Mouse (Mus musculus) lung, embryonic 16.5 days (tissue): ENCODE results near the gene Kcnh4. TPM values are rescaled to one million over a fixed set of nuclear protein-coding genes. Genes with fewer than 3 reads are reported as not detected.

Experiments
- ATAC-seq: fragments of 200-750 bp; cut with Nextera tagmentation; 2 replicates; pipeline ENCODE4 v1.8.0; 2017; ENCODE audit warnings: low read depth, mild to moderate bottlenecking, moderate library complexity
- H3K27ac ChIP-seq: fragments of 300-500 bp; sonication (generic); 2 replicates; pipeline ENCODE4 v1.5.1; 2014; ENCODE audit warnings: mild to moderate bottlenecking, control low read depth, low read length
- H3K27me3 ChIP-seq: fragments of 300-500 bp; sonication (generic); 2 replicates; pipeline ENCODE4 v1.6.1; 2014; ENCODE audit warnings: low read depth, low read length, mixed read lengths; ENCODE audit not compliant: control insufficient read depth, insufficient read depth
- H3K36me3 ChIP-seq: fragments of 300-500 bp; sonication (generic); 2 replicates; pipeline ENCODE4 v1.6.1; 2014; ENCODE audit warnings: low read length; ENCODE audit not compliant: control insufficient read depth, insufficient read depth
- H3K4me1 ChIP-seq: fragments of 300-500 bp; sonication (generic); replicated peaks from 2 replicates; pipeline ENCODE4 v1.6.1; 2014; ENCODE audit warnings: low read length, mixed read lengths; ENCODE audit not compliant: control insufficient read depth, insufficient read depth
- H3K4me2 ChIP-seq: fragments of 300-500 bp; sonication (generic); 2 replicates; pipeline ENCODE4 v1.6.1; 2014; ENCODE audit warnings: low read depth, low read length, control low read depth
- H3K4me3 ChIP-seq: fragments of 300-500 bp; sonication (generic); 2 replicates; pipeline ENCODE4 v1.5.1; 2014; ENCODE audit warnings: mild to moderate bottlenecking, low read length, control low read depth
- H3K9ac ChIP-seq: fragments of 300-500 bp; sonication (generic); 2 replicates; pipeline ENCODE4 v1.6.1; 2014; ENCODE audit warnings: low read length, control low read depth
- H3K9me3 ChIP-seq: fragments of 300-500 bp; sonication (generic); 2 replicates; pipeline ENCODE4 v1.6.1; 2016; ENCODE audit warnings: low read length; ENCODE audit not compliant: control insufficient read depth
- WGBS: fragments of 180-500 bp; shearing (Covaris S2); extraction: QIAGEN DNeasy Blood & Tissue Kit; methylation state at CpG from one replicate; pipeline ENCODE4 v1.1.7; 2014; 5-methylcytosine and 5-hydroxymethylcytosine counted together
- polyA plus RNA-seq: library from polyadenylated mRNA; unstranded; fragments of >200 nt; fragmentation: Nextera tagmentation; extraction: Ambion mirVana; gene quantifications from 2 replicates; pipeline ENCODE4 v1.2.1, GENCODE M21; 2015

Gene Kcnh4
- polyA plus RNA-seq, 1 experiment from 2014 or later: not detected

DNA sequence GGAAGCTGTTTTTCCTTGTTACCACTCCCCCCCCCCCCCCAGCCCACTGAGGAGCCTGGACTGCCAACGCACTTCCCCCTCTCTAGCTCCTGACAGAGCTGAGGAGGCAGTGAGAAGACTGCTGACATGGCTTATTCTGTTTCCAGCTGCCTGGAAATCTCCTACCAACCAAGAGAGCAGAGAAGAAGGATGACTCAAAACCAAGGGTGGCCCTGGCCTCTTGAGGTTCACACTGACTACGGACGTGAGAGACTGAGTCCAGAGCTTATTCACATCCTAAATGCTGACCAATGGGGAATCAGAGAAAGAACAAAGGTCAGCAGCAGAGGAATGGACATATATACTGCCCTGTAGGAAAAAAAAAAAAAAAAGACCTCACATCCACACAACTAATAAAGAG is 40.4 kb downstream of the Kcnh4 start:
- Histone ChIP-seq H3K9ac (no peak overlapping the region), H3K27me3 (no peaks in the 10 kb centered on the region), H3K9me3 (no peaks in the 10 kb centered on the region), H3K36me3 (peaks cover 15% of the 10 kb centered on the region), H3K4me3 (no peak overlapping the region), H3K4me2 (no peak overlapping the region), H3K4me1 (peaks cover 21% of the 10 kb centered on the region), H3K27ac (no peak overlapping the region)
- WGBS: 89% methylated on average over 3 of the region's 3 CpGs
- ATAC-seq: no peak; the same call in 1 of the 2 replicates

DNA sequence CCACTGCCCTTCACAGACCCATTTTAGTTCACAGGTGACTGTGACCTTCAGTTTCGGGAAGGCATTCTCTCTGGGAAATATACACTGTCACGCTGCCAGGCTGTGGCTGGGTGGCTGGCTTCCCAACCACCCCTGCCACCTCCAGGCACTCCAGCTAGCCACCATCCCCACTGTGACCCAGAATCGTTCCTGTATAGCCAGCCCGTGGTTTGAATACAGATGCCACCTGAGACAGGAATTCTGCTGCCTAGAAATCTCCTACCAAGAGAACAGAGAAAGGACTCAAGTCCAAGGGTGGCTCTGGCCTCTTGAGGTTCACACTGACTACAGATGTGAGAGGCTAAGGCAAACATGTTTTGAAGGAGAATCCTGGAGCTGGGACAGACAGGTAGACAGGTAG is 40.9 kb downstream of the Kcnh4 start:
- H3K9me3 ChIP-seq: no peaks in the 10 kb centered on the region
- H3K4me3 ChIP-seq: no peak overlapping the region
- peaks cover 25% of the 10 kb centered on the region for H3K4me1 ChIP-seq
- H3K27ac ChIP-seq: no peak overlapping the region
- no peak overlapping the region for H3K9ac ChIP-seq
- 84% methylated on average over 4 of the region's 4 CpGs for WGBS
- H3K36me3 ChIP-seq: peaks cover 15% of the 10 kb centered on the region
- no peak overlapping the region for H3K4me2 ChIP-seq
- ATAC-seq: no peak
- no peaks in the 10 kb centered on the region for H3K27me3 ChIP-seq

DNA sequence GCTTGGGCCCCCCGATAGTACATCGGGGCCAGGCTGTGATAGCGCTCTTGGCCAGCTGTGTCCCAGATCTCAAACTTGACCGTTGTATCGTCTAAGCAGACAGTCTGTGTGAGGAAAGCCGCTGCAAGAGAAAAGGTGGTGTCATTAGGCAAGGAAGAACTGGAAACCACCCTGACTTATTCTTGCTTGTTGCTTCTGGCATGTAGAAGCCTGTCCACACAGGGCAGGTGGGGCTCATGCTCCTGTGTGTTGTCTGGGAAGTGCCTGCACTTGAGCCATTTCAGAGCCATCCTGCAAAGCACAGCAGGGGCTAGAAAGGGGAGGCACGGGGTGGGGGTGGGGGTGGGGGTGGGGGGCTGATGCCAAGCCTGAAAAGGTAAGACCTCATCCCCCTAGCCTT is 41.3 kb downstream of the Kcnh4 start:
- 87% methylated on average over 7 of the region's 7 CpGs for WGBS
- H3K4me2 ChIP-seq: no peak overlapping the region
- H3K27ac ChIP-seq: no peak overlapping the region
- no peak overlapping the region for H3K4me3 ChIP-seq
- no peak for ATAC-seq
- no peaks in the 10 kb centered on the region for H3K27me3 ChIP-seq
- H3K36me3 ChIP-seq: peaks cover 15% of the 10 kb centered on the region
- no peak overlapping the region for H3K9ac ChIP-seq
- no peaks in the 10 kb centered on the region for H3K9me3 ChIP-seq
- H3K4me1 ChIP-seq: peaks cover 29% of the 10 kb centered on the region

DNA sequence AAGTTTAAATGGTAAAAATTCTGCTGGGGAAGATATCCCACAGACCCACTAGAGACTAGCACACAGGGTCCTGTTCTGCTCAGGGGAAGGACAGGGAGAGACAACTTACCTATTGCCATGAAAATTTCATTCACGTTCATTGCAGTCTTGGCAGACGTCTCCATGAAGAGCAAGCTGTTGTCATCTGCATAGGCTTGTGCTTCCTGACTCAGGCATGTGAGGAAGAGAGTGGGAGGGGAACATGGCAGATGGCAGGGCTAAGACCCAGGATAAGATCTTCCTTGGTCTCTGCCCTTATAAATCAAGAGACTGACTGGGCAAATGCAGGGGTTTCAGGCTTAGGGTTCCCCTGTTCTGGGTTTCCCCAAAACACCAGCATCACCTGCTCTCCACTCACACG is 43.1 kb downstream of the Kcnh4 start:
- H3K4me1 ChIP-seq: peaks cover 30% of the 10 kb centered on the region
- H3K4me3 ChIP-seq: no peak overlapping the region
- H3K9me3 ChIP-seq: no peaks in the 10 kb centered on the region
- no peak overlapping the region for H3K9ac ChIP-seq
- H3K4me2 ChIP-seq: no peak overlapping the region
- peaks cover 15% of the 10 kb centered on the region for H3K36me3 ChIP-seq
- H3K27ac ChIP-seq: no peak overlapping the region
- ATAC-seq: no peak
- no peaks in the 10 kb centered on the region for H3K27me3 ChIP-seq
- WGBS: 73% methylated on average over 3 of the region's 3 CpGs

DNA sequence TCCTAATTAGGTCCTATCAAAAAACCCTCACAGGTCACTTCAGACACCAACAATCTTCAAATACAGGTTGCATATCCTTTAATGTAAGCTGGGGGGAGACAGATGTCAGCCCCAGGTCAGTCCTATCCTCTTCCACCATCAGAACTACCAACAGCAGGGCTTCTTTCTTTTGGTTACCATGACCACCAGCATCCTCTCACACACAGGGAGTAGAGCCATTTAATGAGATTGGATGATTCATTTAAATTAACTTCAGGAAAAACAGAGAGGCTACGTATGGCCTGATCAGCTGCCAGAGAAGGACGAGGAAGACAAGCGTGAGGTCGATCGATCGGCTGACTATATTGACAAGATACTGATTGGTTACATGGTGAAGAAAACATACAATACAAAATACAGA is 44.8 kb downstream of the Kcnh4 start:
- WGBS: 87% methylated on average over 6 of the region's 6 CpGs
- peaks cover 26% of the 10 kb centered on the region for H3K4me1 ChIP-seq
- H3K4me3 ChIP-seq: no peak overlapping the region
- ATAC-seq: no peak
- peaks cover 15% of the 10 kb centered on the region for H3K36me3 ChIP-seq
- H3K27ac ChIP-seq: no peak overlapping the region
- no peak overlapping the region for H3K4me2 ChIP-seq
- H3K9ac ChIP-seq: no peak overlapping the region
- no peaks in the 10 kb centered on the region for H3K9me3 ChIP-seq
- H3K27me3 ChIP-seq: no peaks in the 10 kb centered on the region

DNA sequence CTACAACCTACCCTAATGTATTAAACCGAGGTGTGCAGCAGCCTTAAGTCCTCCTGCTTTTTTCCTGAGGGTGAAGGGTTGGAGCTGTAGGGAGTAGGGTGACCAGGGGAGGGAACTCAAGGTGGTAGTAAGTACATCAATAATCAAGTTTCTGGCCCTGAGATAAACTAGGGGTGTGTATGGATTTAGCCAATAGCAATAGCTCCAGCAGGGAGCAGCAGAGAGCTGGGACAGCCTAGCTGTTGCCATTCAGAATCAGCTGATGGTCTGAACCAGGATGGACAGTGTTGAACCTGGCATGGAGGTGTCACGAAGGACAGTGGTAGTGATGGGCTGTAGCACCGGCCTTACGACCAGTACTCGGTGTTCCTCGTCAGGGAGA is 45.2 kb downstream of the Kcnh4 start:
- H3K36me3 ChIP-seq: peaks cover 15% of the 10 kb centered on the region
- H3K27ac ChIP-seq: peak overlapping the region; percentile 85; the same call in 1 of the 2 replicates
- peaks cover 26% of the 10 kb centered on the region for H3K4me1 ChIP-seq
- H3K9me3 ChIP-seq: no peaks in the 10 kb centered on the region
- ATAC-seq: peak; percentile 21; the same call in 1 of the 2 replicates
- H3K4me3 ChIP-seq: peak overlapping the region; percentile 41
- H3K4me2 ChIP-seq: peak overlapping the region; percentile 68
- H3K27me3 ChIP-seq: no peaks in the 10 kb centered on the region
- H3K9ac ChIP-seq: no peak overlapping the region
- WGBS: 43% methylated on average over 6 of the region's 6 CpGs

DNA sequence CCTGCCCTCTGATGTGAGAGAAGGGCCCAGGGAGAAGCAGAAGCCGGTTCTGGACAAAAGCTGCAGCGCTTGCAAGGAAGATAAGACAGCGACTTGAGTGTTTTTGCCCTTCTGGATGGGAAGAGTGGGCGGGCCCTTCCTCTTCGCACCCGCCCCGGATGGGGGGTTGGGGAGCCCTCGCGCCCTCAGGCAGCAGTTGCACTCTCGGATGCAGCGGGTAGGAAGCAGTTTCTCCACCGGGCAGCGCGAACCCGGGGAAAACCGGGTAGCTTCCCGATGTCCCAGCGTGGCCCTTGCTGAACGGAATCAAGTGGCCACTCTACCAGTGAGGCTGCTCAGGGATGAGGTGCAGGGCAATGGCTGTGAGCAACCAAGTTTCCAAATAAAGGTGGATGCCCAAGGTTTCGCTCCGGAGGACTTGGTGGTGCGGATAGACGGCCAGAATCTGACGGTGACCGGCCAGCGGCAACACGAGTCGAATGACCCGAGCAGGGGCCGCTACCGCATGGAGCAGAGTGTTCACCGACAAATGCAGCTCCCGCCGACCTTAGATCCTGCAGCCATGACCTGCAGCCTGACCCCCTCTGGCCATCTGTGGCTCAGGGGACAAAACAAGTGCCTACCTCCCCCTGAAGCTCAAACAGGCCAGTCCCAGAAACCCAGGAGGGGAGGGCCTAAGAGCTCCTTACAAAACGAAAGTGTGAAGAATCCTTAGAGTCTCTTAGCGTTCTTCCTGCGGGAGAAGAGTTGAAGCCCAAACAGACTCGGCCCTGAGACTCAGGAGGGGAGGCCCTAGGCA is 45.8 kb downstream of the Kcnh4 start, which contains the start of gene Hspb9:
TSS of gene Hspb9 (plus strand) at position 116 of the 799 bp plus-strand sequence.
- Histone ChIP-seq H3K4me2 (peak within 1 kb of the TSS; percentile 68), H3K4me1 (peaks cover 26% of the 10 kb centered on the region), H3K4me3 (peak within 1 kb of the TSS; percentile 41), H3K9ac (peak within 1 kb of the TSS; percentile 59), H3K27me3 (no peaks in the 10 kb centered on the region), H3K9me3 (no peaks in the 10 kb centered on the region), H3K36me3 (peaks cover 18% of the 10 kb centered on the region), H3K27ac (peak within 1 kb of the TSS; percentile 85)
- WGBS: 8% methylated on average over 38 of the region's 38 CpGs
- peak; percentile 43 for ATAC-seq

DNA sequence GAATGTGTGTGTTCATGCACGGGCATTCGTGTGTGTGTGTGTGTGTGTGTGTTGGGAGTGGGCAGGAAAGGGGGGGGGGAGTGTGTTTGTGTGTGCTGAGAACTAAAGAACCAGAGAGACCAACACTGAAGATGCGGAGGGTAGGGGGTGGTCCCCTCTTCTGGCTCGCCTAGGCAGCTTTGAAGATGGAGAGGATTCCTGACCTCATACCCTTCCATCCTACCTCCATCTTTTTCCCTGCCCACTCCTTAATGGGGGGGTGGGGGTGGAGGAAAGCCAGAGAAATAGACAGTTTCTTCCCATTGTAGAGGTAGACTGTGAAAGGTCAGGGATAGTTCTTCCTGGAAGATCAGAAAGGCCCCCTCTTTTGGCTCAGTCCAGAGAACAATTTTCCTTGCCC is 46.6 kb downstream of the Kcnh4 start:
- no peak overlapping the region; the same call in 1 of the 2 replicates for H3K4me3 ChIP-seq
- peaks cover 16% of the 10 kb centered on the region for H3K36me3 ChIP-seq
- H3K4me1 ChIP-seq: peaks cover 26% of the 10 kb centered on the region
- no peaks in the 10 kb centered on the region for H3K9me3 ChIP-seq
- WGBS: 64% methylated on average over 4 of the region's 4 CpGs
- peak overlapping the region; percentile 59 for H3K9ac ChIP-seq
- H3K27me3 ChIP-seq: no peaks in the 10 kb centered on the region
- ATAC-seq: no peak
- H3K27ac ChIP-seq: peak overlapping the region; percentile 85
- peak overlapping the region; percentile 68 for H3K4me2 ChIP-seq

DNA sequence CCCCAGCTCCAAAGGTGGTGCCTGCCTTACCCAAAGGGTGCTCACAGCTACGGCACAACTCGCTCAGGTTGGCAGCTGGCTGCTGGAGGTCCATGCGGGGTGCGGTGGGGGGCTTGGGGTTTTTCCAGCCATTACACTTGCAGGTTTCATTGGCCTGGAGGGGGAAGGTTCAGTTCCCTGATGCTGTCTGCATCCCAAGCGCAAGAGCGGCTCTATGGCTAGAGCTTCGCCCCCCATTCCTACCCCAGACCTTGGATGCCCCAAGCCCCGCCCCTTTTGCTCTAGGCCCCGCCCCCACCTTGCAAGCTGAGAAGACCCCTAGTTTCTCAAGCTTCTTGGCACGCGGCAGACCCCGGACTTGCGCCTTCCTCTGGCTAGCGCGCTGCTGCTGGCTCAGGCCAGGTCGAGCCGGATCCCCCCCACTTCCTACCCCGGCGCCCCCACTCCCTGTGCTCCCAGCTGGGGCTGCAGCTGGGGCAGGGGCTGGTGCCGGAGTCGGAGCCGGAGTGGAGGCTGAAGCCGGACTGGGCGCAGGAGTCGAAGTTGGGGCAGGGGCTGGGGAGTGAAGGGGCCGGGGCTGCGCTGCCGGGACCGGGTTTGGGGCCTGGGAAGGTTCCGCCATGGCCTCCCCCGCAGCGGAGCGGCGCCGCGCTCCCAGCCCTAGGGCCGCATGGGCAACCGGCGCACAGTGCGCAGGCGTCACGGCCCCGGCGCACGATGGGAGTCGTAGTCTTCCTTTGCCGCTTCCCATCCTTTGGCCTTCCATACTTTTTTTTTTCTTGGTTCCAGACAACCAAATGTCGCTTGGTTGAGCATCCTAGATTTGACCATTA is 47.7 kb downstream of the Kcnh4 start, which contains the start of gene Kat2a:
TSS of gene Kat2a (minus strand) at position 683 of the 833 bp plus-strand sequence.
- Histone ChIP-seq H3K27me3 (no peaks in the 10 kb centered on the region), H3K4me1 (peaks cover 26% of the 10 kb centered on the region), H3K27ac (peak within 1 kb of the TSS; percentile 85), H3K4me2 (peak within 1 kb of the TSS; percentile 82), H3K9ac (peak within 1 kb of the TSS; percentile 97), H3K4me3 (peak within 1 kb of the TSS; percentile 98), H3K9me3 (no peaks in the 10 kb centered on the region), H3K36me3 (peaks cover 22% of the 10 kb centered on the region)
- ATAC-seq: peak; percentile 91
- under 1% methylated on average over 44 of the region's 48 CpGs for WGBS
